Mouse (Mus musculus) heart, adult 2 months (tissue): ENCODE measurements at regions not wholly inside any gene's neighbourhood (a gene's known extent, or its start where the extent isn't known, plus 50 kb on each side); places are given as distances from the start of the nearest gene placed in this dataset.

ENCODE experiments used
- CTCF ChIP-seq: fragments of 200-600 bp; IDR thresholded peaks from 2 replicates; pipeline ENCODE4 v1.8.1; 2022; ENCODE audit warnings: antibody characterized with exemption, mild to moderate bottlenecking, moderate library complexity
- POLR2A ChIP-seq: fragments of 200-500 bp; IDR thresholded peaks from 2 replicates; pipeline ENCODE4 v1.6.1; 2011; ENCODE audit warnings: mild to moderate bottlenecking, low read depth, low read length, control low read depth; ENCODE audit not compliant: insufficient read depth

DNA sequence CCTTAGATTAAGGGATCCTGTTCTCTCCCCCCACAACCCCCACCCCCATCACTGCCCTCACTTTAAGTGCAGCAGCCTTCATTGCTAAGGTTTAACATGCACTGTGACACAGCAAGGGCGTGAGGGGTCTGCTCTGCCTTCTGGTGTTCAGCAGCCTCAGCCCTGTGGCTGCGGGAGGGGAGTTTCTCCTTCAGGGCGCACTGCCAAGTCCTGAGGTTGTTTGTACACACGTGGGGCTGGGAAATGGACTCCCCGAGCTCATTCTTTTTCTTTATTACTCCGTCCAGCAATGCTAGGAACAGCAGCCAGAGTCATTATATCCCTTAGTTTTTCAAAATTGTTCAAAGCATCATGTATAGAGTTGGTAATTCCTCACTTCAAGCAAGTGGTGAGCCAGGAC lies 363.1 kb downstream of the Ptpru start:
- TF ChIP-seq POLR2A = no peak
- TF ChIP-seq CTCF = no peak
